Mouse (Mus musculus) adipocyte (in vitro differentiated cells): Measurements from ENCODE around the gene Myl9.

Experiments
- DNase-seq: peaks from one replicate; pipeline ENCODE4 v3.0.0-alpha.2; 2016; ENCODE audit warnings: low spot score

Gene Myl9

DNA sequence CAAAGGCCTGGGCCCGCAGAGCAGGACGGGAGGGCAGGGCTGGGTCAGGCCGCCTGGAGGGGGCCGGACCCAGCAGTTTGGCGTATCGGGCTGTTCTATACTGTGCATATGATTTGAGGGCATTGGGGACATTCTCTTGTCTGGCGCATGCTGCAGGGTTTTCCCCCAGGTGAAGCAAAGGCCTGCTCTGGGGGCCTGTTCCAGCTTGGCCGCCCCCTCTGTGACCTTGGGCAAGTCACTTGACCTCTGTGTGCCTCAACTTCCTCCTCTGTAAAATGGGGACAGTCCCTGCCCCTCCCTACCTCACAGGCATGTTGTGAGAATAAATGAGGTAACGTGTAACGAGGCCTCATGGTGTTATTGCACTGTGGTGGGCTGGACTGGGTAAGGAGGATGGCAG, 11.2 kb upstream of the Myl9 start:
- DNase-seq, result no peak

DNA sequence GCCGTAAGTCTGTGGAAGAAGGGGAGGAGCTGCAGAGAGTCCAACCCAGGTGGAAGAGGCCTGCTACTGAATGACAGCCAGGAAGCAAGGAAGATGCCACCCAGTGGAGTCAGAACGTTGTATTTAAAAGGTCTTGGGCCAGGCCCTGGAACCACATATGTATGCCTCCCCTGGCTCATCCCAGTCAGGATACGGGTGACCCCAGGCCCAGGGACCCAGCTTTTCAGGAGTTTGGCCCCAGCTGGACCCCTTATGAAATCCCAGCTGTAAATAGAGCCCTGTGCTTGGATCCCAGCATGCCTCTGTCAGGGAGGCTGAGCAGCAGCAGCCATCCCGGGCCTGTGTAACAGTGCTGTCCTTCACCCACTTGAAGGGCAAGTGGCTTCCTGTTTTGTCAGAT, 10.5 kb upstream of the Myl9 start:
- no peak for DNase-seq

DNA sequence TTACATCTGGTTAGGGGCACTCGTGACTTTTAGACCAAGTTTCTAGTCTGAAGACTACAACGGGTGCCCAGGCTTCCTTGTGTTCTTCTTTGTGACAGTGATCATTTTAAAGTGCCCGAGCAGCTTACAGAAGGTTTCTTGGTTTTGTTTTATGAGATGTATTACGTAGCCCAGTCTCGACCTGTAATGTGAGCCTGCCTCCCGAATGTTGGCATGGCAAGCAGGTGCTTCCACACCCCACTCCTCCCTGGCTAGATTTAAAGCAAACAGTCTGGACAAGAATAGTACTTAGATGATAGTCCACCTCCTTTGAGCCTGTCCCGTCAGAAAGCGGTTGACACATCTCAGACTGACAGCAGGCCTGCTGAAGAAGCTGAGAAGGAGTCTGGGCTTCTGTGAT, 9.6 kb upstream of the Myl9 start:
- no peak for DNase-seq

DNA sequence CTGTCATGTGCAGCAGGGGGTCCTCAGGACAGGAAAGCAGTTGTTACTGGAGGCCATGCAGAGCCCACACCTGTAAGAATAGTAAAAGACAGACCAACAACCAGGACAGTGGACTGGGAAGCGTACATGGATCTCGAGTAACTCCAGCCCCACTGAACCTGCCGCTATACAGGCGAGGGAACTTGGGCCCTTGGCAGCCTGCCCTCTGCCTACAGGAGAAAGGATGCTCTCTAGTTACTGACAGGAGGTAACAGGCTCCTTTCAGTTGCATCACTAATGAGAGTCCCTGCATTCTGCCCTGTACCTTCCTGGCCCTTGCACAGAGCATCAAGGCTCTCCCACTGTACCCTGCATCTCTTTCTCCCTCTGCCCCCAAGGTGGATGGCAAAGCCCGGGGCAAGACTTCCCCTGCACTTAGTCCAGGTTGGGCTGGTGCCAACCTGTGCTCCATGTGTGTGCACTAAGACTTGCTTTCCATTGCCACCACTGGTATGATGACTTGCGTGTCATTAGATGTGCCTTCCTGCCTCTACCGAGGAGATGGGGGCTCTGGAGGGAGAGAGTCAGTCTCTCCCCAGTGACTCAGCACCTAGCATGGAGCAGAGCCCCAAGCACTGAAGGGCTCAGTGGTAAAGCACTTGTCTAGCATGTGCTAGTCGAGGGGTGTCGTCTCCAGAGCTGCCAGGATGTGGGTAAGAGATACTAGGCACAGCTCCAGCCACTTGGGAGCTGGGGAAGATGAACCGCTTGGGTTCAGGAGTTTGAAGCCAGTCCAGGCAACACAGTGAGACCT, 8.8 kb upstream of the Myl9 start:
- DNase-seq, result no peak

DNA sequence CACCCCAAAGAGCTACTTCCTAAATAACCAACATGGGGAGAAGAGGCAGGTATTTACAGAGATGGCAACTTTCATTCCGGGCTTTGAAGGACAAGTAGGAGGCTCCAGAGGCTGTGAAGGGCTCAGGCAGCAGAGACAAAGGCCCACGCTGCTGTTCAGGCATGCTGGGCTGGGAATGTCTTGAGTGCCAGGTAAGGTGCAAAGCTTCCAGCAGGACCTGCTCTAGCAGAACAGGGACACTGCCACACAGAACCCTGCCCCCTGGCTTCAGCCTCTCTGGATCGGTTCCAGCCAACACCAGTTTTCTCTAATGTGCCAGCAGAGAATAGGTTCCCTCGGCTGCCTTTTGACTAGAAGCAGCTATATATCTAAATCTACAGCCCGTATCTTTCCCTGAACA, 8.1 kb upstream of the Myl9 start:
- DNase-seq, result no peak

DNA sequence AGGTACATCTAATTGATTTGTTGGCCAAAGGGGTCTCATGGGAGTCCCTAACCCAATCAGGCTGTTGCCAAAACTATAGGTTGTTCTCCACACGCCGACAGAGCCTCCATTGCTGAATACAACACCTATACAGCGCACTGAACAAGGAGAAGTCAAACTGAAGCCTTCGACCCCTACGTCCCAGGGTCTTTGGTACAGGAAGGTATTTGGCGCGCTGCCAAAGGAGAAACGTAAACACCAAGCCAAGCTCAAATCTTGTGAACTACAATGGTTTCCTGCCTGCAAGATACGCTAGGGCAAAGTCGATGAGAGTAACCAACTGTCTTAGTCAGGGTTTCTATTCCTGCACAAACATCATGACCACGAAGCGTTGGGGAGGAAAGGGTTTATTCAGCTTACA, 5.9 kb upstream of the Myl9 start:
- DNase-seq, result no peak

DNA sequence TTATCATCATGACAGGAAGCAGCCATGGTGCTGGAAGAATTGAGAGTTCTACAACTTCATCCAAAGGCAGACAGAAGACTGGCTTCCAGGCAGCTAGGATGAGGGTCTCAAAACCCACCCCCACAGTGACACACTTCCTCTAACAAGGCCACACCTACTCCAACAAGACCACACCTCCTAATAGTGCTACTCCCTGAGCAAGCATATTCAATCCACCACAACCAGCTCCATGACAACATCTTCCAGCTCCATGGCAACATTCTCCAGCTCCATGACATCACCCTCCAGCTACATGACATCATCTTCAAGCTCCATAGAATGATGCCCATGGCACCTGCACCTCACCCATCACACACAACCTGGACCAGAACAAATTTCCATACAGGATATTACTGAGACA, 1.8 kb upstream of the Myl9 start:
- no peak for DNase-seq

DNA sequence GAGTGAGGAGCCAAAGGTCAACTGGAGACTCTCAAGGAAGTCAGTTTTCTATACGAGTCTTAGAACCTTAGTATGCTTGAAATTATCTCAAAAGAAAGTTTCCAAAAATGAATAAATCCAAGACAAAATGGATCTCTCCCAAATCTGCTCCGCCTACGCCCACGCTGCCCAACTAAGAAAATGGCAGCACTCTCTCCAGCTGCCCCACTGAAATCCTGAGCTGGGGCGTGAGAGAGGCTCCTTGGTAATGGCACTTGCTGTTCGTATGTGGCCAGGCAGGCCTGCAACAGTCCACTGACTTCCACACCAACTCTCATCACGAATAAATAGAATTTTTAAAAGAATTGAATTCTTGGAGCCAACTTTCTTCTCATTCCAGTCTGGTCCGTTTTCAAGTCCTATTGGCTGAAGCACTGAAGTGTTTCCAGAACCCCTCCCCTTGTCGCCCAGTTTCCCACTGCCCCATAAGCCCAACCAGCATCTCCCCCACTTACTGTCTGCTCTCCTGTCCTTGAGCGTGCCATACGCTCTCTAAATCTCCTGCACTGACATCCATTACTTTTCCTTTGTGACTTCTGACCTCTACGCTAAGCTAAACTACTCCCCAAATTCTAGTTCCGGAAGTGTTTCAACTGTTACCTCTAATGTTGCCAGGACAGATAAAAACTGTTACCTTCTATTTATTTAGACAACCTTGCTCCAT, 1.0 kb upstream of the Myl9 start:
- no peak for DNase-seq

DNA sequence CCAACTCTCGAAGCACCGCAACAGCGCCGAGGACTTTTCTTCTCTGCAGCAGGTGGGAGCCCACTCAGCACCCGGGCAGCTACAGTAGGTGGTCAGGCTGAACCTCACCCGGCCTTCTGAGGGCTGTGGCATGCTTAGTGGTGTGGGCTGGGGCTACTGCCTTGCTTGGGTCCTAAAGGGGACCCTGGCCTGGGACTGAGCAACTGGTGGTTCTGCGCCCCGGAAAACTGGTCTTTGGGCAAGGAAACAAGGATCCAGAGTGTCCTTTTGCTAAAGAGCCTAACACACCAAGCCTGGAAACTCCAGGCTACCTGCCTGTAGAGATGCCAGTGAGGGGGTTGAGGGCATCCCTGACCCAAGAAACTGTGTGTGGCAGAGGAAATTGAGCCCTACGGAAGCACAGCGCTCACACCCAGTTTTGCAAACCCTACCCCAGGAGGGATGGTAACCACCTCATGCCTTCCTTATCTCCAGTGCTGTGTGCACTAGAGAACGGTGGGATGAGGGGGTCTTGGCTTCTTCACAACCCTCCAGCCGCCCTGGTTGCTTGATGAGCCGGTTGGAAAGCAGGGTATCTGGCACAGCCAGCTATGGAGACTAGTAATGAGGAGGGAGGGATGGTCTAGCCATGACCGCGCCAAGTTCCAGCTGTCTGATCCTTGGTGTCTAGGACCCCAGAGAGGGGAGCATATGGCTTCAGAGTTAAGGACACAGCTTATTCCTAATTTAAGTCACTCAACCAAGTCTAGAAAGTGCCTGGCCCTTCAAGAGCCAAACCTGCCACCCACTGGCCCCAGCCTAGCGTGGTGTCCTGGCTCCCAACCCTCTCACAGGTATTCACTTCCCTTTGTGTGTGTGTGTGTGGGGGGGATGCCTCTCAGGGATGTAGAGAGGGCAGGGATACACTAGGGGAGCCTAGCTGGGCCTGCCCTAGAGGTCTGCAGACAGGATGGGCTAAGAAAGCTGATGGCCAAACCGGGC, 525 bp downstream of the Myl9 start:
- DNase-seq, result no peak

DNA sequence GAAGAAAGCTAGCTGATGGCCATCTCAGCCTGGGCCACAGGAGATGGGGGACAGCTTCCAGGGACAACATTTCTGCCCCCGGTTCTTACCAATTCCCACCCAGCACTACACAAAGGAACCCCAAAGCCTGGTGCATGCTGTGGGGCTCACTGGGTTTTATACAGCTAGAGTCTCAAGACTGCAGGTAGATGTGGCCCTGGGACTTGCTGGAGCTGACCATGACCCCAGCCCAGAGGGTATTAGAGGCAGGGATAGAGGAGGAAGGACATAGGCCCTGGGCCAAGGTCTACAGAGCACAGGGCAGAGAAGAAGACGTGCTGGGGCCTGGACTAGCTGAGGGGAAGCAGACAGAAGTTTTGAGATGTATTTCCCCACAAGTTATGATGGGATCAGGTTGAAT, 1.7 kb downstream of the Myl9 start:
- DNase-seq, result no peak

DNA sequence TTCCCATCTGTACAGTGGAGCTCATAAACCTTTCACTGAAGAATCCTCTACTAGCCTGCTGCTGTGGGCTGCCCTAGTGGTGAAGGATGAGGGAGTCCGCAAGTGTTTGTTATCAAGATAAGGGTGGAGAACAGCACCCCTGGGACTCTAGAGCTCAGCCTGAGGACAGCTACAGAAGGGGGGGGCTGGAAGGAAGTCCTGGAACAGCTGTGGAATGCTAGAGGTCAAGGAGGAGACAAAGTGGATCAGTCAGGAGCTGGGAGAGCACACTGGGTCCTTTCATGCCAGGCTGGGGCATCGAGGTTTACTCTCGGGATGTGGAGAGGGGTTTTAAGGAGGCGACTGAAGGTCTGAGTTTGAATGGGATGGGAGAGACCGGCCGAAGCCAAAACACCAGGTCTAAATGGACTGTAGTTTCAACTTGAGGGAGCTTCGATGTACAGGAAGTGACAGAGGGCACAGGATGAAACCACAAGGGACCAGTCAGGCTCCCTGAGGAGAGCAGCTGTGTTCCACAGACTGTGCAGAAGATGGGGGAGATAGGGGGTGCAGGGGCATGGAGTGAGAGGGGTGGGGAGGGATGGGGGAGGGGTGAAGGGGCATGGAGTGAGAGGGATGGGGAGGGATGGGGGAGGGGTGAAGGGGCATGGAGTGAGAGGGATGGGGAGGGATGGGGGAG, 2.2 kb downstream of the Myl9 start:
- no peak for DNase-seq

DNA sequence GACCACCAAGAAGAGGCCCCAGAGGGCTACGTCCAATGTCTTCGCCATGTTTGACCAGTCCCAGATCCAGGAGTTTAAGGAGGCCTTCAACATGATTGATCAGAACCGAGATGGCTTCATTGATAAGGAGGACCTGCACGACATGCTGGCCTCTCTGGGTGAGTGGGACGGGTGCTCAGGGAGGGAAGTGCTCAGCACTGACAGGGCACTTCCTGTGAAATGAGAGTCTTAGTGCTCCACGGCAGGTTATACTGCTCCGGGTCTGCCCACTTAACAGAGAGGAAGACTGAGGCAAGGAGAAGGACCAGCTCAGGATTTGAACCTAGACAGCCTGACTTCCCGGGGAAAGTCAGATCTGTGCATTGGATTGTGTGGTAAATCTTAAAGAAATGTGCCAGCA, 3.4 kb downstream of the Myl9 start:
- no peak for DNase-seq

DNA sequence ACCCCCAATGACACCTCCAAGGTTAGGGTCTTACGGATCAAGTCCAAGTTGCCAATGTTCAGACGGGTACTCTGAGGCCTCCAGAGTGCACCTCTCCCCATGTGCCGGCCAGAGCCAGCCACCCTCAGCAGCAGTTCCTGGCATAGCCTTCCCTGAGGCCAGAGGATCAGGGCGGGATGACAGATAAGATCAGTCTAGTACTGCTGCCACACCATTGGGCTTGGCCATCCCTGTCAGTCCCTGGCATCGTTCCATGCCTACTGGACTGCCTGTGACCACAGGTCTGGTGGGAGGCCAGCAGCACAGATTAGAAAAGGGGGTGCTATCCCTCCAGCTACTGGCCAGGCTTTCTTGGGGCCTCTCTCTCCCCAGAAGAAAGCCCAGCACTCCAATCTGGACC, 3.8 kb downstream of the Myl9 start:
- no peak for DNase-seq

DNA sequence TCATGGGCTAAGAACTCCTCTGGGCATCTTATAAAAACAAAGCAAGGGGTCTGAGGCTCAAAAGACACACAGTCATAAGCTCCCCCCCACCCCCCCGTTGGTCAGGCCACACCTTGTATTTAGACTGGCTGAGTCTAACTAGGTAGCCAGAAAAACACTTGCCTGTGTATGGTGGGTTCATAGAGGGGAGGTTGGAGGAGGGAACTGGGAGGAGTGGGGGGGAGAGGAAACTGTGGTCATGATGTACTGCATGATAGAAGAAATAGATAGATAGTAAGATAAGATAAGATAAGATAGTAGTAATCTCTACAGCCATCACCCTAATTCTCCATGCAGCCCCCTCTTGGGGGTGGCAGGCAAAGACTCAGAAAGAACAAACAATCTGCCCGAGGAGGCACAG, 4.3 kb downstream of the Myl9 start:
- DNase-seq, result no peak

DNA sequence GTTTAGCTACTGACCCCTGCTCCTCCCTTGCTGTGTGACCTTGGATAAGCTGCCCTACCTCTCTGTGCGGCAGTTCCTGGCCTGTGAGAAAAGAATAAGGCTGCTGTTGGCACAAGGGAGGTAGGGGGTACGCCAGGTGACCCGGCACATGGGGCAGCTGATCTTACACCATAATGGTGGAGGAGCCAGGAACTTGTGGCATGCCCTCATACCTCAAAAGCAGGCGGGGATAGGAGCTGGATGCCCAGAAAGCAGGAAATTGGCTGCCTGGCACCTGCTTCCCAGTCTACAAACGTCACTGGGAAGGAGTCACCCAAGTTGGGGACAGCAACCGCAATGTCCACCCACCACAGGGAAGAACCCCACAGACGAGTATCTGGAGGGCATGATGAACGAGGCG, 4.9 kb downstream of the Myl9 start:
- no peak for DNase-seq

DNA sequence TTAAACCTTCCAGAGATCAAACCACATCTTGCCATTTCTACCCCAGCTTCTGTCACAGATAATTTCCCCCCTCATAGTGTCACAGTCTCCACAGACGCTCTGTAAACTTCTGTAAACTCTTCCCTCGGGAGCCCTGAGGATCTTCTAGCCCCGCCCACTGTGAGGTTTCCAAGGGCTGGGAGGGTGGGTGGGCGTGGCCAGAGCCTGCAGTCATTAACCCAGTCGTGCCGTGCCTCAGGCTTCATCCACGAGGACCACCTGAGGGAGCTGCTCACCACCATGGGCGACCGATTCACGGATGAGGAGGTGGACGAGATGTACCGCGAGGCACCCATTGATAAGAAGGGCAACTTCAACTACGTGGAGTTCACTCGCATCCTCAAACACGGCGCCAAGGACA, 5.5 kb downstream of the Myl9 start:
- DNase-seq, result no peak

DNA sequence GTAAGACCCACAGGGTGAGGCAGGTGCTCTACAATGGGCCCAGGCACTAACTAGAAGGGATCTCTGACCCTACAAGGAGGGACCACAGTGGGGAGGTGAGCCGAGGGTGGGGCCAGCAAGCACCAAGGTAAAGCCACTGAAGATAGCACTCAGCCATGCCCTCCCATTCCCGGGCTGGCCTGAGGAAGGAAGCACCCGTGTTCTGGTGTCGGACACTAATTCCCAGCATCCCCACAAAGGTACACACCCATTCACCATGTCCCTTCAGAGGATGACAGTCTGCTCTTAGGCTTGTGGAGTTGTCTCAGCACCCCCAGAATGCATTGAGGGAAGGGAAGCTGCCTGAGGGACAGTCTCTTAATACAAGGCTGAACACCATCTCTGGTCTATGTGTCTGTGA, 6.1 kb downstream of the Myl9 start:
- no peak for DNase-seq

DNA sequence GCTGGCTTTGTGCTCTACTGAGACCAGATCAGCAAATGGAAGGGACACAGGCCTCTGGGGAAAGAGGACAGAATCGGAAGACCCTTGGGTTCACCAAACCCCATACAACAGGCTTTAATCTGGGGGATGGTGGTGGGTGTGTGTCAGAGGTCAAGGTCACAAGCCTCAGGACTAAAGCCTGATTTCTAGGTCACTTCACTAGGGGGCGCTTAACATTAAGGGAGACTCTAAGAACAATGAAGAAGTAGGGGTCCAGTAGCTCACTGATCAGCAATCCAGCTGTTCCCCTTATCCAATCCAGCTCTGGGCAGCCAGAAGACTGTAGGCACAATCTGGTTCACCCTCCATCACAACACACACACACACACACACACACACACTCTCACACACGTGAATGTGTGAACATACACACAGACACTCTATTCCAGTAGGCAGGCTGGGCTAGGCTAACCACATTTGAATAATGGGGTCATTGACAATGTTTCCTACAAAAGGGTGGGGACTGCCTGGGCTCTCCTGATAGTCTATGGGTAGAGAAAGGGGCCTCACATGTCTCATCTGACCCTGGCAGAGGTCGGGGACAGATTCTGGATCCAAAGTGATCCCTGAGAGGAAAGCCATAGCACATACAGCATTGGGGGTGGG, 6.7 kb downstream of the Myl9 start:
- no peak for DNase-seq

DNA sequence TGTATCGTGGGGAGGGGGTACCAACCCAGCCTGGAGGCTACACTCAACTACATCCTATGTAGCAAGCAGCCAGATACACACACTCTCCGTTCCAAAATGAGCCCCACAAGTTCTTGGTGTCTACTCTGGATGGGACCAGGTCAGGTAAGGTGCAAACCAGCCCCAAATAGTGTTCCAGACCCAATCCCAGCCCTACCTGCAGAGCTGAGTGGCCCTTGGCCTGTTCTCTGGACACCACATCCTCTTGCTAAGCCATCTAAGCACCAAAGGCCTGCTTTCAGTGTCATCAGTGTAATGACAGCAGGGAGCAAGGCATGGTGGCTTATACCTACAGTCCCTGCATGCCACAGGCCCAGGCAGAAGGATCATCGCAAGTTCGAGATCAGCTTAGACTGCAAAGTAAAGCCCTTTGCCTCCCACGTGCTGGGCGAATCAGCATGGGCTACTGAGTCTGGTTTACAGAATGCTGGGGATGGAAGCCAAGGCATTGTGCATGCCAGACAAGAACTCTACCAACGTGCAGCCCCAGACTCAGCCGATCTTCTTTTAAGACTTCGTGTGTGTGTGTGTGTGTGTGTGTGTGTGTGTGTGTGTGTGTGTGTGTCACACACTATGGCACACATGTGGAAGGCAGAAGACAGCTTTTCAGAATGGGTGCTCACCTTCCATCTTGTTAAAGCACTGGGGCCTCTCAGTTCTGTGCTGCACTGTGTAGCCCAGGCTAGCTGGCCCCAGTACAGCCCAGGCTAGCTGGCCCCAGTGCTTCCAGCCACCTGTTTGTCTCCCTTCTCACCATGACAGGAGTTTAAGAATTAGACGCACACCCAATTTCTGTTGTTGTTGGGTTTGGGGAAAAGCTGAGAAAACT, 7.5 kb downstream of the Myl9 start:
- no peak for DNase-seq

DNA sequence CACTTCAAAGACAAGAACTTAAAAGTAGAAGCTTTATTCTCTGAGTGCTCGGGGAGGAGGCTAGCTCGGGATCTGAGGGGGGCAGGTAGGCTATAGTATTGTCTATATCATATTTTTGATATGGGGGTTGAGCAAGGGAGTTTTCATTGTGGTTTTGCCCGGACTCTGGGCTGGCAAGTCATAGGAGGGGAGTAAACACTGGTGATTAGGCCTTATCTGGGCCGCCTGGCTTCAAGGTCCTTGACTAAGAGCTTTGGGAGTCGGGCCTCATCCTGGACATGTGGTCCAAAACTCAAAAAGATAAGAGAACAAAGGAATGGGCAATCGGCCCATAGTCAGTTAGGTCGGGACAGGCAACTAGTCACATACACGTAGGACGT, 8.1 kb downstream of the Myl9 start:
- no peak for DNase-seq
